Mouse (Mus musculus) neural tube, embryonic 11.5 days (tissue): ENCODE results near the gene Iqsec1. TPM values are rescaled to one million over a fixed set of nuclear protein-coding genes. Genes with fewer than 3 reads are reported as not detected.

Experiments
- ATAC-seq: fragments of 200-750 bp; cut with Nextera tagmentation; 2 replicates; pipeline ENCODE4 v1.8.0; 2017; ENCODE audit warnings: moderate number of reproducible peaks, mild to moderate bottlenecking, moderate TSS enrichment, moderate library complexity; ENCODE audit not compliant: insufficient read depth, low FRiP score, low TSS enrichment
- DNase-seq: peaks from one replicate; pipeline ENCODE4 v3.0.0-alpha.2; 2015; ENCODE audit warnings: low spot score
- H3K27ac ChIP-seq: fragments of 300-500 bp; sonication (generic); 2 replicates; pipeline ENCODE4 v1.5.1; 2014; ENCODE audit warnings: low read depth, mild to moderate bottlenecking, low read length
- H3K27me3 ChIP-seq: fragments of 300-500 bp; sonication (generic); 2 replicates; pipeline ENCODE4 v1.6.1; 2014; ENCODE audit warnings: mild to moderate bottlenecking, low read length, mixed read lengths; ENCODE audit not compliant: control insufficient read depth, insufficient read depth
- H3K36me3 ChIP-seq: fragments of 300-500 bp; sonication (generic); 2 replicates; pipeline ENCODE4 v1.6.1; 2014; ENCODE audit warnings: mild to moderate bottlenecking, low read length, moderate library complexity, mixed read lengths; ENCODE audit not compliant: control insufficient read depth, insufficient read depth
- H3K4me1 ChIP-seq: fragments of 300-500 bp; sonication (generic); 2 replicates; pipeline ENCODE4 v1.6.1; 2014; ENCODE audit warnings: low read length, mixed read lengths; ENCODE audit not compliant: control insufficient read depth, insufficient read depth
- H3K4me2 ChIP-seq: fragments of 300-500 bp; sonication (generic); 2 replicates; pipeline ENCODE4 v1.6.1; 2014; ENCODE audit warnings: low read depth, mild to moderate bottlenecking, moderate library complexity
- H3K4me3 ChIP-seq: fragments of 300-500 bp; sonication (generic); 2 replicates; pipeline ENCODE4 v1.5.1; 2014; ENCODE audit warnings: low read depth, low read length
- H3K9ac ChIP-seq: fragments of 300-500 bp; sonication (generic); 2 replicates; pipeline ENCODE4 v1.6.1; 2014; ENCODE audit warnings: mild to moderate bottlenecking, low read length
- H3K9me3 ChIP-seq: fragments of 300-500 bp; sonication (generic); 2 replicates; pipeline ENCODE4 v1.6.1; 2016; ENCODE audit warnings: low read length; ENCODE audit not compliant: control insufficient read depth
- WGBS: fragments of 180-500 bp; shearing (Covaris S2); extraction: QIAGEN DNeasy Blood & Tissue Kit; methylation state at CpG from one replicate; pipeline ENCODE4 v1.1.7; 2014; 5-methylcytosine and 5-hydroxymethylcytosine counted together
- polyA plus RNA-seq: library from polyadenylated mRNA; unstranded; fragments of >200 nt; fragmentation: Nextera tagmentation; extraction: Ambion mirVana; gene quantifications from 2 replicates; pipeline ENCODE4 v1.2.1, GENCODE M21; 2014

The Iqsec1 gene
- polyA plus RNA-seq, 1 experiment from 2014 or later: 18.6 TPM

- no peak for ATAC-seq
- DNase-seq: no peak
- Histone ChIP-seq H3K9me3 (no peaks in the 10 kb centered on the region), H3K36me3 (no peaks in the 10 kb centered on the region), H3K4me1 (peaks cover 44% of the 10 kb centered on the region), H3K27ac (no peak overlapping the region), H3K4me3 (no peak overlapping the region), H3K4me2 (no peak overlapping the region), H3K27me3 (no peaks in the 10 kb centered on the region), H3K9ac (no peak overlapping the region)
- WGBS: 90% methylated on average over 5 of the region's 5 CpGs
These were observed 277.7 kb downstream of the Iqsec1 start for GRCm38 (mm10) chr6:90710778-90711177.

- no peak for ATAC-seq
- 95% methylated on average over 9 of the region's 9 CpGs for WGBS
- no peak overlapping the region for H3K4me3 ChIP-seq
- no peak for DNase-seq
- no peak overlapping the region for H3K27ac ChIP-seq
- no peaks in the 10 kb centered on the region for H3K9me3 ChIP-seq
- peaks cover 37% of the 10 kb centered on the region for H3K4me1 ChIP-seq
- no peak overlapping the region for H3K4me2 ChIP-seq
- no peaks in the 10 kb centered on the region for H3K27me3 ChIP-seq
- H3K9ac ChIP-seq: no peak overlapping the region
- H3K36me3 ChIP-seq: no peaks in the 10 kb centered on the region
These were observed 278.3 kb downstream of the Iqsec1 start for GRCm38 (mm10) chr6:90709929-90710777.

- ATAC-seq (no peak), DNase-seq (no peak)
- Histone ChIP-seq H3K27me3 (no peaks in the 10 kb centered on the region), H3K4me2 (no peak overlapping the region), H3K4me1 (peaks cover 32% of the 10 kb centered on the region), H3K9me3 (no peaks in the 10 kb centered on the region), H3K4me3 (no peak overlapping the region), H3K36me3 (no peaks in the 10 kb centered on the region), H3K9ac (no peak overlapping the region), H3K27ac (no peak overlapping the region)
These were observed 280.3 kb downstream of the Iqsec1 start for GRCm38 (mm10) chr6:90708061-90708618.

GRCm38 (mm10) chr6:90707143-90707542, 281.3 kb downstream of the Iqsec1 start:
- Histone ChIP-seq H3K36me3 (no peaks in the 10 kb centered on the region), H3K4me2 (no peak overlapping the region), H3K9me3 (no peaks in the 10 kb centered on the region), H3K9ac (no peak overlapping the region), H3K4me3 (no peak overlapping the region), H3K27me3 (no peaks in the 10 kb centered on the region), H3K27ac (no peak overlapping the region), H3K4me1 (peaks cover 31% of the 10 kb centered on the region)
- ATAC-seq (no peak), DNase-seq (no peak)
- 89% methylated on average over 4 of the region's 4 CpGs for WGBS

GRCm38 (mm10) chr6:90706490-90706889, 282.0 kb downstream of the Iqsec1 start:
- H3K4me1 ChIP-seq: peaks cover 28% of the 10 kb centered on the region
- no peak for ATAC-seq
- WGBS: 90% methylated on average over 10 of the region's 10 CpGs

GRCm38 (mm10) chr6:90705738-90706137, 282.7 kb downstream of the Iqsec1 start:
- H3K36me3 ChIP-seq: no peaks in the 10 kb centered on the region
- DNase-seq (no peak), ATAC-seq (no peak)
- H3K4me1 ChIP-seq: peaks cover 21% of the 10 kb centered on the region
- no peak overlapping the region for H3K27ac ChIP-seq
- no peaks in the 10 kb centered on the region for H3K9me3 ChIP-seq
- H3K4me2 ChIP-seq: no peak overlapping the region
- WGBS: 87% methylated on average over 3 of the region's 3 CpGs
- H3K27me3 ChIP-seq: no peaks in the 10 kb centered on the region
- H3K4me3 ChIP-seq: no peak overlapping the region
- H3K9ac ChIP-seq: no peak overlapping the region

More at GRCm38 (mm10) chr6:90706490-90706889, 282.0 kb downstream of the Iqsec1 start:
- no peak for DNase-seq
- Histone ChIP-seq H3K4me2 (no peak overlapping the region), H3K36me3 (no peaks in the 10 kb centered on the region), H3K9ac (no peak overlapping the region), H3K4me3 (no peak overlapping the region), H3K9me3 (no peaks in the 10 kb centered on the region), H3K27me3 (no peaks in the 10 kb centered on the region), H3K27ac (no peak overlapping the region)

GRCm38 (mm10) chr6:90704705-90705344, 283.7 kb downstream of the Iqsec1 start:
- no peak overlapping the region for H3K9ac ChIP-seq
- ATAC-seq: no peak
- WGBS: 60% methylated on average over 2 of the region's 2 CpGs
- no peaks in the 10 kb centered on the region for H3K27me3 ChIP-seq
- peaks cover 22% of the 10 kb centered on the region for H3K4me1 ChIP-seq
- H3K27ac ChIP-seq: no peak overlapping the region
- H3K4me3 ChIP-seq: no peak overlapping the region
- H3K4me2 ChIP-seq: no peak overlapping the region
- H3K36me3 ChIP-seq: no peaks in the 10 kb centered on the region
- no peak for DNase-seq
- no peaks in the 10 kb centered on the region for H3K9me3 ChIP-seq

GRCm38 (mm10) chr6:90703782-90704181, 284.7 kb downstream of the Iqsec1 start:
- Histone ChIP-seq H3K4me3 (no peak overlapping the region), H3K27me3 (no peaks in the 10 kb centered on the region), H3K36me3 (no peaks in the 10 kb centered on the region), H3K9me3 (no peaks in the 10 kb centered on the region), H3K4me1 (peaks cover 29% of the 10 kb centered on the region), H3K4me2 (no peak overlapping the region), H3K9ac (no peak overlapping the region), H3K27ac (peak overlapping the region; percentile 11)
- ATAC-seq (no peak), DNase-seq (no peak)
- 50% methylated on average over 2 of the region's 2 CpGs for WGBS
